Mouse (Mus musculus): Measurements from ENCODE around the gene Wwox. TPM values are rescaled to one million over a fixed set of nuclear protein-coding genes. Genes with fewer than 3 reads are reported as not detected.

Wwox gene
- polyA plus RNA-seq, 1 experiment from 2014 or later = 11.5 TPM

DNA sequence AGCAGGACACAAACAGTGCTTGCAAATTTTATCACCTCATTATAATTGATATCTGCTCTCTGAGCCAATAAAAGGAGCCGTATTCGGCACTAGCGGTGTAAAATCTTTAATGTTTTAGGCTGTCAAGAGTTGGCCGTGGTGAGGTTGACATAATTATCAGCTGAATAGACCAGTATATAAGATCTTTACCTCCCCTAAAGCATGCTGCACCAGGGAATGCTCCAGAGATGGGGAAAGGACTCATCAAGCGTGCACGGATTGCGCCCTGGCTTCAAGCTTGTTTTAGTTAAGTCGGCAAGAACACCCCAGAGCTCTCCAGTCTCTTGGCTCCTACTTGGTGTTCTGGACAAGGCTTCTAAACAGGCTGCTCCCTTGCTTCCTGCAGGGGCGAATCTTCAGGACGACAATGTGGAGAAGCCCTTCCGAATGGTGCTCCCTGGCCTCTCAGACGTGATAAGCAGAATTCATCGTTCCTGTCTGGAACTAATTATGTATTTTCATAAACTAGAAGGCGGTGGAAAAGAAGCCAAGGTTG is 760.2 kb downstream of the Wwox start:
- DNase-seq (ENCODE audit: low spot score) = no peak

DNA sequence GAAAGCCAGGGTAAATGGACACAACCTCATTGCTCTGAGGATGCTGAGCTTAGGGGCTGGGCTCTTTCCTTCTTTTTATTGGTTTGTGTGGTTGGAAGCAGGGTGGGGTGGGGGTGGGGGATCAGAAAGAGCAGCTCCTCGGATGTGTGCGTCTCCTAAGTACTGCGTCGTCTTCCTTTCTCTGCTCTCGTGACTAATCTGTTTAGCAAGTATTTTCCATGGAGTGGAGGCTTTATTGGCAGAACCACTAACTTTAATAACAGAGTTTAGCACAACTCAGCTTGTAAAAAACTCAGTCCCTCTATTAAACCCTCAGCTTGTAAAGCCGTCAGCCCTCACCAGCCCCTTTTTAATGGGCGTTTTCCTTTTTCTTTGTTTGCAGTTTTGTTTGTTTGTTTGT is 762.3 kb downstream of the Wwox start:
- DNase-seq (ENCODE audit: low spot score) = no peak

- DNase-seq (ENCODE audit: low spot score) = no peak
These were observed 768.0 kb downstream of the Wwox start for GRCm38 (mm10) chr8:115207480-115207879.

DNA sequence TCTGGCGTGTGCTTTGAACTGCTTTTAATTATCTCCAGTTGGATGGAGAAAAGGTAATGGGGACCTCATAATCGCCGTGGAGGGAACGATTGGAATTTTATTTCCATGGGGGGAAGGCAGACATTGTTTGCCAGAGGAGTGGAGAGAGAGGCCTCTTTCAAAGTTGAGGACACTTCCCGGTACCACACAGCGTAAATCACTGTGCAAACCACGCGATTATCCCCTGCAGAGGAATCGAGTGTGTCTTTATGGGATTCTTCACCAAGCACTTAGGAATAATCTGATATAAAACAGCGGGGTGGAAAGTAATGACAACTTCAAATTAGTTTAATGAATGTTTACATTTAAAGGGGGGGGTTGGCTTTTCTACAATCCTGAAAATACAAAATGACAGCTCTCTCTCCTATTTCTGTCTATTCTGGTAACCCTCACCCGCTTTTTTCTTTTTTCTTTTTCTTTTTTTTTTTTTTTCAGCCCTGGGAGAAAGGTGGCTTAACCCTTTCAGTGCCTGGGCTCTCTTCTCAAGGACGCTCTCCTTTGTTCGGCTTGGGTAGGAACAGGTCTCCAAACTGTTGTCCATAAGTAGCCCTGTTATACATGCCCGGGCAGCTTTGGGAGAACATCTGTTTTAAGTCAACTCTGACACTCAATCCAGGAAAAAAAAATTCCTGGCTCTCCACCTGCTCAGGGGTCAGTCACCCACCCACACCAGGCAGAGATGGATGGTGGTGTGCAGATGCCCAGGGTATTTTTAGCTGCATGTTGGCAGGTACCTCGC is 769.1 kb downstream of the Wwox start:
- no peak for DNase-seq (ENCODE audit: low spot score)

DNA sequence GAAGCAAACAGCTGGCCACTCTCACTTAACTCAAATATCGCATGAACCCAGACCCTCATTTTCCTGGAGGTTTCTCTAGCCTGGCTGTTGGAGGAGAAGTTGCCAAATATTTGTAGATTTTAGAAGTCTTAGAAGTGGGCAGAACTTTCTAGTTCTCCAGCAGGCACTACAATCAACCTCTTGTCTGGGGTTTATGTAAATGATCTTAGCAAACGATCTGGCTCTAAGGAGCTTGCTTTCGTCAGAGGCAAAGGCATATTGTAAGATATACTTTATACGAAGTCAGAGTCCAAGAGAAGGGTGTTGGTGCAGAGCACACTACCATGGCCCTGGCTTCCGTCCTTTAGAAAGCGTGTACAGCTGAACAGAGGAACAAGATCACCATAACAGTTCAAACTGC is 770.6 kb downstream of the Wwox start:
- DNase-seq (ENCODE audit: low spot score) = no peak

- DNase-seq (ENCODE audit: low spot score) = no peak
These were observed 773.7 kb downstream of the Wwox start for GRCm38 (mm10) chr8:115213126-115213525.

DNA sequence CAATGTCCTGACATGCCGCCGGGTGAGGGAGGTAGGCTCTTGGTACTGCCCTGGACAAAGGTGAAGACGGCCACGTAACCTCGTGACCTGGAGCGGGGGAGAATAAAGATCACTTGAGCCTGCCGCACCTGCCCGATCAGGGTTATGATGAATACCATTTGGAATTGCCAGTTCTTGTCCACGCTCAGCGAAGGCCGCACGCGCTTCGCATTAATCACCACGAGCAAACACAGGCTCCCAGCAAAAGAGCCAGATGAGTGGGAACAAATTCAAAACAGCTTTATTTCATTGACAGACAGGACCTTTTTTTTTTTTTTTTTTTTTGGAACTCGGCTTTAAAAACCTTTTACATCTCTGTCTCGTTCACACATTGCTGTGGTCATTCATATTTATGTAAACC is 775.4 kb downstream of the Wwox start:
- no peak for DNase-seq (ENCODE audit: low spot score)

- no peak for DNase-seq (ENCODE audit: low spot score)
These were observed 777.3 kb downstream of the Wwox start for GRCm38 (mm10) chr8:115216801-115217200.

- no peak for DNase-seq (ENCODE audit: low spot score)
These were observed 783.1 kb downstream of the Wwox start for GRCm38 (mm10) chr8:115222545-115222944.

DNA sequence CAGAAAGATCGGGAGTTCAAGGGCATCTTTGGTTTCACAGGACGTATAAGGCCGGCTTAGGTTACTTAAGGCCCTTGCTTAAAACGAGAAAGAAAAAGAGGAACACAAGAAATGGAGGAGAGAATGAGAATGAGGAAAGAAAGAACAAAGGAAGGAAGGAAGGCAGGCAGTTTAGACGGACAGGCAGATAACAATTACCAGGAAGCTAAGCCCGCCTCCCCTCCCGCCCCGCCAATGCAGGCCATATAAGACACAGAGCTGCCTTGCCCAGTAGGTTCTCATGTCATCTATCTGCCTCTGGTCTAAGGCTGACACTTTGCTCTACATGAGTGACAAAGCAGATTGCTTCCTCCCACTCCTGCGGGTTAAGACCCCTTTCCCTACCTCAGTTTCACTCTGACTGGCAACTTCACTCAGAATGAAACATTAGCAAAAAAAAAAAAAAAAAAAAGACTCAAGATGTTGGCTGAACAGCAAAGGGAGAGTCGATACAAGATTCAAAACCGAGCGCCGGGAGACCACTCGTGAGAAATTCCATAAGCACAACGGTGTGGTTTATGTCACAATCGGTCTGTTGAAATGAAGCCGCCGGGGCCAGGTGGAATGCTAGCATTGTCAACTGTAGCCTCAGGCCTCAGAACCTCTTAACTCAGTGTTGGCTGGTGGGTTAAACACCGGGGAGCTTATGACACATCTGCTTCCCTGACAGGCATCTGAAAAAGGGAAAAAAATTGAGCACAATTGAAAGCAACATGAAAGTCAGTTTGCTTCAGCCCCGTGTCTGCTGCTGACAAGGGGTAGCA is 787.5 kb downstream of the Wwox start:
- peak; percentile 57 for DNase-seq (ENCODE audit: low spot score)

- peak; percentile 25 for DNase-seq (ENCODE audit: low spot score)
These were observed 789.4 kb downstream of the Wwox start for GRCm38 (mm10) chr8:115228903-115229302.

DNA sequence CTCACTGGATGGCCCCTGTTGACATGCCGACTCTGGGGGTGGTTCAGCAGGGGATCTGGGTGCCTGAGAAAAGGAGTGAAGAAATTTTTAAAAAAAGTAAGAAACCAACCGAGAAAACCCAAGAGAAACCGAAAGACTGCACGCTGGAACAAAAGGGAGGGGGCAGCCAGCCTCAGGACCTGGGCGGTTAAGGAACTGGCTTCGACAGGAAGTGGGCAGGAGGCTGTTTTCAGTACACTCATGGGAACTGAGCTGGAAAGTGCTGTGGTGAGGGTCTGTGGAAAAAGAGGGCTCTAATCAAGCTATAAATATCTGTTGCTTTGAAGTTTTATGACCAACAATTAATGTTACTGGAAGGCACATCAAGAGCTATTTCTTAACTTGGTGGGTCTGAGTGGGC is 794.6 kb downstream of the Wwox start:
- peak; percentile 67 for DNase-seq (ENCODE audit: low spot score)

- DNase-seq (ENCODE audit: low spot score) = no peak
These were observed 798.1 kb downstream of the Wwox start for GRCm38 (mm10) chr8:115237596-115237995.

- DNase-seq (ENCODE audit: low spot score) = no peak
These were observed 804.1 kb downstream of the Wwox start for GRCm38 (mm10) chr8:115243465-115244027.

- no peak for DNase-seq (ENCODE audit: low spot score)
These were observed 810.4 kb downstream of the Wwox start for GRCm38 (mm10) chr8:115249688-115250366.

DNA sequence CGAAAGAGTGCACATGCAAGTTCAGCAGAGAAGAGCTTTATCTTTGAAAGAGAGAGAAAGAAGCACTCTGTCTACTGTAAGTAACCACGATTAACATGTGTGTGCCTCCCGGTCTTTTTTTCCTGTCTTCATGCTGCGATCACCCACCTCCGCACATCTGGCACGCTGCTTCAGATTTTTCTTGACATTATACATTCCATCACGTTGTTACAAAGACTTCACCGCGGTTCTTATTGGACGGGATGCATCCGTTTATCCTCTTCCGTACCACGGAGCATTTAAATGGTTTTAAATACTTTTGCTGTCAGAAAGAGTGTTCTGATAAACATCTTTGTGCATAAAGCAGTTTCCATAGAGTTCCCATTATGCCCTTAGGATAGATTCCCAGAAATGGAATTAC is 816.1 kb downstream of the Wwox start:
- no peak for DNase-seq (ENCODE audit: low spot score)

DNA sequence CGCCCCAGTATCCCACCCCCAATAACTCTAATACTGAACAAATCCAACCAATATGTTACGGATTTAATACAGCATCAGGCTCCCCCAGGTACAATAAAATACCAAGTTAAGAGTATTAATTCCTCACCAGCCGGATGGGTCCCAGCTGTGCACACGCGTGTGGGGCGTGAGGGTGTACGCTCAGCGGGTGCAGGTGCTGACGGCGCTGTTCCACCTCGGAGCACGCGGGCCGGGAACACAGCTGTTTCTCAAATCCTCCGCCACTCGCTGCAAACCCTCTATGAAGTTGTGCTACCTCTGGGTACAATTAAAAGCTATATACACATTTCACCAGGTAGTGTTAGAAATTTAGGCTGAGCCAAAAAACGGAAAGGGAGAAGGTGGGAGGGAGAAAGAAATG is 818.0 kb downstream of the Wwox start:
- no peak for DNase-seq (ENCODE audit: low spot score)

- DNase-seq (ENCODE audit: low spot score) = no peak
These were observed 820.4 kb downstream of the Wwox start for GRCm38 (mm10) chr8:115259806-115260205.

- no peak for DNase-seq (ENCODE audit: low spot score)
These were observed 827.7 kb downstream of the Wwox start for GRCm38 (mm10) chr8:115267196-115267595.

GRCm38 (mm10) chr8:115269601-115270000 is 830.1 kb downstream of the Wwox start:
- DNase-seq (ENCODE audit: low spot score) = no peak

GRCm38 (mm10) chr8:115273976-115274375 is 834.5 kb downstream of the Wwox start:
- DNase-seq (ENCODE audit: low spot score) = no peak

DNA sequence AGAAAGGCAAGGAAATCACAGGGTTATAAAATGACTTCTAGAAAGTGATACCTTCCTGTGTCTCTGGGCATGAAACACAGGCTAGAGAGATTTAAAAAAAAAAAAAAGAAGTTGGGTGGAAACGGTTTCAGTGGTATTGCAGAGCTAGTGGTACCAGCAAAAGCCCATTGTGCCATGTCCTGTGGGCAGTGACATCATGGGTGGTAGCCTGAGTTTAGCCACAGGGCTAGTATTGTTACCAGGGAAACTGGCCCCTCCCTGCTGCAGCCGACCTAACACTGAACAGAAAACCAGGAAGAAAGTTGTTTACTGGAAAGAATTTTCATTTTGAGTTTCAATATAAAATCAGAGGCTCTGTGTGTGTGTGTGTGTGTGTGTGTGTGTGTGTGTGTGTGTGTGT is 836.8 kb downstream of the Wwox start:
- no peak for DNase-seq (ENCODE audit: low spot score)

All from thymus, postnatal 0 days (tissue).